Mouse (Mus musculus) erythroblast, embryonic 14.5 days (primary cell): ENCODE data around the gene Tenm4.

Experiments used
- GATA1 ChIP-seq: IDR thresholded peaks from 2 replicates; pipeline ENCODE4 v1.6.1; 2012; ENCODE audit warnings: low read length, inconsistent platforms, mixed read lengths
- TAL1 ChIP-seq: IDR thresholded peaks from 3 replicates; pipeline ENCODE4 v1.6.1; 2012; ENCODE audit warnings: low read length, inconsistent platforms, mixed read lengths

DNA sequence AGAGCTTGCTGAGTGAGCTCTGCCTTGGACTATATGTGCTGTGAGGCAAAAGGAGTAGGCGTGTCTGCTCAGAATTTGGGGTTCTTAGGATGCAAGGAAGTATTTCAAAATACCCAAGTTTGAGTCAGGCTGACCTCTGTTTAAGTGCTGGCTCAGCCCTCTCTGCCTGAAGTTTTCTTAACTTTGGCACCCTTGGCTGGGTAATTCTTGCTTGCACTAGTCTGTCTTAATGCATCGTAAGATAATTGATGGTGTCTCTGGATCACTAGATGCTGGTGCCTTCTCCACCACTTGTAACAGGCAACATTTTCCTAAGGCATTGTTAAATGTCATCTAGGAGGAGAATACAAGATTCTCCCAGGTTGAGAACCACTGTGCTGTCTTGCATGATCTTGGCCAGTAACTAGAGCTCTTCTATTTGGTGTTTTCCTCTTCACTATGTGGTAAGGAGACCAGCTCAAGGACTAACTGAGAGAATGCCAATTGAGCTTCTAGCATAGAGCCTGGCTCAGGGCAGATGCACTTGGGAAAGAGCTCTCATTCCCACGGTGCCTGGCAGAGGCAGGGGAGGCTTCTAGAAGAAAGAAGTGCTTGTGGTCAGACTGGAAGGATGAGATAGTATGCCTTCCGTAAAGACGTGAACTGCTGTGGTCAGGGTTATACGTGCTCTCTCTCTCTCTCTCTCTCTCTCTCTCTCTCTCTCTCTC, 57.7 kb downstream of the Tenm4 start:
- TF ChIP-seq TAL1 (no peak), GATA1 (no peak)
